Mouse (Mus musculus) stomach, postnatal 0 days (tissue): ENCODE measurements around the gene Cwc22. TPM values are rescaled to one million over a fixed set of nuclear protein-coding genes. Genes with fewer than 3 reads are reported as not detected.

Source experiments
- ATAC-seq: fragments of 200-750 bp; cut with Nextera tagmentation; 2 replicates; pipeline ENCODE4 v1.8.0; 2017; ENCODE audit not compliant: low FRiP score, low TSS enrichment
- DNase-seq: peaks from one replicate; pipeline ENCODE4 v3.0.0-alpha.2; 2016; ENCODE audit warnings: low spot score
- H3K27ac ChIP-seq: fragments of 300-500 bp; sonication (generic); replicated peaks from 2 replicates; pipeline ENCODE4 v1.5.1; 2014; ENCODE audit warnings: mild to moderate bottlenecking, control low read depth
- H3K27me3 ChIP-seq: fragments of 300-500 bp; sonication (generic); 2 replicates; pipeline ENCODE4 v1.6.1; 2014; ENCODE audit warnings: low read length; ENCODE audit not compliant: control insufficient read depth, insufficient read depth
- H3K36me3 ChIP-seq: fragments of 300-500 bp; sonication (generic); 2 replicates; pipeline ENCODE4 v1.6.1; 2014; ENCODE audit warnings: low read length, mixed read lengths; ENCODE audit not compliant: control insufficient read depth, insufficient read depth
- H3K4me1 ChIP-seq: fragments of 300-500 bp; sonication (generic); replicated peaks from 2 replicates; pipeline ENCODE4 v1.6.1; 2014; ENCODE audit warnings: antibody characterized with exemption; ENCODE audit not compliant: control insufficient read depth, insufficient read depth
- H3K4me2 ChIP-seq: fragments of 300-500 bp; sonication (generic); replicated peaks from 2 replicates; pipeline ENCODE4 v1.6.1; 2014; ENCODE audit warnings: low read depth, mild to moderate bottlenecking, control low read depth, moderate library complexity
- H3K4me3 ChIP-seq: fragments of 300-500 bp; sonication (generic); 2 replicates; pipeline ENCODE4 v1.5.1; 2014; ENCODE audit warnings: low read depth, low read length, control low read depth
- H3K9ac ChIP-seq: fragments of 300-500 bp; sonication (generic); 2 replicates; pipeline ENCODE4 v1.6.1; 2014; ENCODE audit warnings: mild to moderate bottlenecking, low read length, control low read depth, mixed read lengths
- H3K9me3 ChIP-seq: fragments of 300-500 bp; sonication (generic); 2 replicates; pipeline ENCODE4 v1.6.1; 2016; ENCODE audit warnings: low read length; ENCODE audit not compliant: control insufficient read depth
- CTCF ChIP-seq: IDR thresholded peaks from 2 replicates; pipeline ENCODE4 v1.5.1; 2016; ENCODE audit warnings: antibody characterized with exemption, low read depth, mild to moderate bottlenecking, moderate library complexity
- EP300 ChIP-seq: optimal IDR thresholded peaks from 2 replicates; pipeline ENCODE3; 2016; ENCODE audit warnings: antibody characterized with exemption
- whole genome bisulfite sequencing: fragments of 180-500 bp; shearing (Covaris S2); extraction: QIAGEN DNeasy Blood & Tissue Kit; methylation state at CpG from one replicate; pipeline ENCODE4 v1.1.7; 2014; 5-methylcytosine and 5-hydroxymethylcytosine counted together
- polyA plus RNA-seq: library from polyadenylated mRNA; unstranded; fragments of >200 nt; fragmentation: Nextera tagmentation; extraction: Ambion mirVana; gene quantifications from 2 replicates; pipeline ENCODE4 v1.2.1, GENCODE M21; 2015

Cwc22 gene
- polyA plus RNA-seq, 1 experiment from 2014 or later: 13.7 TPM

GRCm38 (mm10) chr2:77894896-77895295 is 51.3 kb downstream of the Cwc22 start:
- Histone ChIP-seq H3K4me1 (no peaks in the 10 kb centered on the region), H3K27ac (no peak overlapping the region), H3K9ac (no peak overlapping the region), H3K27me3 (no peaks in the 10 kb centered on the region), H3K9me3 (no peaks in the 10 kb centered on the region), H3K36me3 (peaks cover 7% of the 10 kb centered on the region), H3K4me3 (no peak overlapping the region), H3K4me2 (no peak overlapping the region)
- DNase-seq (no peak), ATAC-seq (no peak)
- 84% methylated on average over 8 of the region's 8 CpGs for WGBS
- no peak for TF ChIP-seq EP300

GRCm38 (mm10) chr2:77893505-77893904 is 52.7 kb downstream of the Cwc22 start:
- peaks cover 3% of the 10 kb centered on the region for H3K36me3 ChIP-seq
- H3K27ac ChIP-seq: no peak overlapping the region
- TF ChIP-seq CTCF: no peak
- no peak for TF ChIP-seq EP300
- H3K27me3 ChIP-seq: no peaks in the 10 kb centered on the region
- H3K4me1 ChIP-seq: no peaks in the 10 kb centered on the region
- ATAC-seq (no peak), DNase-seq (no peak)
- no peak overlapping the region for H3K9ac ChIP-seq
- H3K4me3 ChIP-seq: no peak overlapping the region
- WGBS: 92% methylated on average over 8 of the region's 8 CpGs
- no peak overlapping the region for H3K4me2 ChIP-seq
- no peaks in the 10 kb centered on the region for H3K9me3 ChIP-seq

GRCm38 (mm10) chr2:77892573-77892972 is 53.6 kb downstream of the Cwc22 start:
- ATAC-seq: no peak
- Histone ChIP-seq H3K27me3 (no peaks in the 10 kb centered on the region), H3K9ac (no peak overlapping the region), H3K9me3 (no peaks in the 10 kb centered on the region), H3K27ac (no peak overlapping the region), H3K4me3 (no peak overlapping the region), H3K4me2 (no peak overlapping the region), H3K36me3 (no peaks in the 10 kb centered on the region; the same call in 1 of the 2 replicates), H3K4me1 (no peaks in the 10 kb centered on the region)
- DNase-seq: no peak
- TF ChIP-seq CTCF (no peak), EP300 (no peak)
- WGBS: 94% methylated on average over 4 of the region's 4 CpGs

- no peak overlapping the region for H3K9ac ChIP-seq
- WGBS: 91% methylated on average over 5 of the region's 5 CpGs
- no peaks in the 10 kb centered on the region for H3K4me1 ChIP-seq
- no peak for TF ChIP-seq EP300
- no peak for TF ChIP-seq CTCF
- no peaks in the 10 kb centered on the region for H3K36me3 ChIP-seq
- DNase-seq (no peak), ATAC-seq (no peak)
- no peak overlapping the region for H3K27ac ChIP-seq
- H3K27me3 ChIP-seq: no peaks in the 10 kb centered on the region
- H3K4me2 ChIP-seq: no peak overlapping the region
- H3K9me3 ChIP-seq: no peaks in the 10 kb centered on the region
- no peak overlapping the region for H3K4me3 ChIP-seq
Measured at GRCm38 (mm10) chr2:77890836-77891438, 55.2 kb downstream of the Cwc22 start.

GRCm38 (mm10) chr2:77889949-77890348 is 56.2 kb downstream of the Cwc22 start:
- 95% methylated on average over 6 of the region's 6 CpGs for WGBS
- no peaks in the 10 kb centered on the region for H3K36me3 ChIP-seq
- H3K9me3 ChIP-seq: no peaks in the 10 kb centered on the region
- H3K9ac ChIP-seq: no peak overlapping the region
- no peak overlapping the region for H3K4me2 ChIP-seq
- ATAC-seq: no peak
- no peak overlapping the region for H3K4me3 ChIP-seq
- no peaks in the 10 kb centered on the region for H3K4me1 ChIP-seq
- DNase-seq: no peak
- H3K27ac ChIP-seq: no peak overlapping the region
- no peaks in the 10 kb centered on the region for H3K27me3 ChIP-seq
- TF ChIP-seq EP300: no peak
- no peak for TF ChIP-seq CTCF

- no peaks in the 10 kb centered on the region for H3K27me3 ChIP-seq
- no peaks in the 10 kb centered on the region for H3K9me3 ChIP-seq
- no peaks in the 10 kb centered on the region for H3K4me1 ChIP-seq
- no peak for TF ChIP-seq CTCF
- no peak for TF ChIP-seq EP300
- H3K36me3 ChIP-seq: no peaks in the 10 kb centered on the region
- H3K9ac ChIP-seq: no peak overlapping the region
- 87% methylated on average over 5 of the region's 5 CpGs for WGBS
- DNase-seq (no peak), ATAC-seq (no peak)
- no peak overlapping the region for H3K4me2 ChIP-seq
- H3K4me3 ChIP-seq: no peak overlapping the region
- H3K27ac ChIP-seq: no peak overlapping the region
Measured at GRCm38 (mm10) chr2:77889401-77889800, 56.8 kb downstream of the Cwc22 start.
